Mouse (Mus musculus): ENCODE measurements around the gene Sdr9c7.
"Not testable (repeated sequence)": the region's sequence is repeated elsewhere in the genome, so short reads cannot be mapped to it uniquely, and the experiment has no call there.

Sdr9c7 gene

DNA sequence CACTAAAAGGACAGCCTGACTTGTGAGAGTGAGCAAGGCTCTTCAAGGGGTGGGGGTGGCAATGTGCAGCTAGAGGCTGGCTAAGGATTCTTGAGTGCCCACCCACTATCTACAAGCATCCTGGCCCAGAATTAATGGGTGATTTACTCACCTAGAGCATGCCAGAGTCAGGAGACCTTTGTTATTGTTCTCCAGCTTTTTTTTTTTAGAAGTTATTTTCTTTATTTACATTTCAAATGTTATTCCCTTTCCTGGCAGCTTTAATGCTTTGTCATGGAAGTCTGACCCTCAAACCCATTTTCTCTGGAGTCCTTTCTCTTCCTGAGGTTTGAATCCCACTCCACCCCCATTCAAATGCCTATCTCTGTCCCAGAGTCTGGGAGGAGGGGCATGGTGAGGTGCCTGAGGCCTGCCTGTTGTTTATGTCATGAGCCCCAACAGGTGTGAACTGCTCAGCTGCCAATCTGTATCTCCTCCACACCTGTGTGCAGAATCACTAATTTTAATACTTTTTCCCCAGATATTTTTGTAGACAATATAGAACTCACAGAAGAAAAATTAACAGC lies 9.2 kb downstream of the Sdr9c7 start:
- DNase-seq: no peak

DNA sequence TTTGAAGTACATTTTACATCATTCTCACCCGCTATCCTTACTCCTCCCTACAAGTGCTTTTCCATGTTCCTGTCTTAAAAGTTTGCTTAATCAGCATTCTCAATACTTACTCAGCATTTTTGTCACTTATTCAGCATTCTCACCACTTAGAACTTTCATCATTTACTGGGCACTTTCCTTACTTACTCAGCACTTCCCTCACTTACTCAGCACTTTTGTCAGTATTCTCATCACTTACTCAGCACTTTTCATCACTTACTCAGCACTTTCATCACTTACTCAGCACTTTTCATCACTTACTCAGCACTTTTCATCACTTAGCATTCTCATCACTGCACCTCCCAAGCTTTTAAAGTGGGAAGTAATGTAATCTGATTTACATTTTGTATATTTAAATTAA lies 17.3 kb downstream of the Sdr9c7 start:
- no peak for DNase-seq

DNA sequence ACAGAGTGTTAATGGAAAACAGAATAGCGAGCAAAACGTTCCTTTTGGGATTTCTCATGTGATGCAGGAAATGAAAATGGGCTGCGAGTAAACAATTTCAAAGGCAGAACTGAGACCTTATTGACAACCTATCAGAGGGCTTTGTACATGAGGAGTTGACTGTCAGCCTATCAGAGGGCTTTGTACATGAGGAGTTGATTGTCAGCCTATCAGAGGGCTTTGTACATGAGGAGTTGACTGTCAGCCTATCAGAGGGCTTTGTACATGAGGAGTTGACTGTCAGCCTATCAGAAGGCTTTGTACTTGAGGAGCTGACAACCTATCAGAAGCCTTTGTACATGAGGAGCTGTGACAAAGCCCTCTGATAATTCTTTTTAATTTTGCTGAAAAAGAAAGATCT lies 18.9 kb downstream of the Sdr9c7 start:
- not testable (repeated sequence) for DNase-seq

DNA sequence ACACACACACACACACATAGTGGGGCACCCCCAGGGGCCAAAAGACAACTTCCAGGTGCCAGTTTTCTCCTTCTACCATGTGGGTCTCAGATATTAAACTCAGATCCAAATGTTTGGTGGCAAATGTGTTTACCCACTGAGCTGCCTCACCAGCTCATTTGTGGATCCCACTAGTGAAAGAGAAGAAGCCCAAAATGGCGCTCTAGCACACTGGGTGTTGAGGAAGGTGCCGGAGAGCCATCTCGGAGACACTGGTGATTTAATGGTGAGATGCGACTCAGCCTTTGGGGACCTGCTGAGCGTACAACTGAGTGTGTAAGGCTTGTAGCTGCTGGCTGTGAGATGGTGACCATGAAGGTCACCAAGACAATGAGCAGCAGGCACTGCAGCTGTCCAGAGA lies 19.3 kb downstream of the Sdr9c7 start:
- no peak for DNase-seq

DNA sequence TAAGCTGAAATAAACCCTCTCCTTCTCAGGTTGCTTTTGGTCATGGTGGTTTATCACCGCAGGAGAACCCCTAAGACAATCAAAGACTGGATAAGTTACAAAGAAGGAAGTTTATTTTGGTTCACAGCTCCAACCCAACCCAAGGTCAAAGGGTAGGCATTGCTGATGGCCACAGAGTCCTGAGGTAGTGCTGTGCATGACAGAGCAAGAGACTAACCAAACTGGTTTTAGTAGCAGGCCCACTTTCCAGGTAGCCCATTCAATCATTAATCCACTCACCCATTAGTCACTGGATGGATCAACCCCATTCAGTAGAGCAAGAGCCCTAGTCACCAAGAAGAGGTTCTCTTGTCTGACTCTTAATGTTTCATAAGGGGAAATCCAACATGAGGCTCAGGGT lies 23.9 kb downstream of the Sdr9c7 start:
- no peak for DNase-seq

DNA sequence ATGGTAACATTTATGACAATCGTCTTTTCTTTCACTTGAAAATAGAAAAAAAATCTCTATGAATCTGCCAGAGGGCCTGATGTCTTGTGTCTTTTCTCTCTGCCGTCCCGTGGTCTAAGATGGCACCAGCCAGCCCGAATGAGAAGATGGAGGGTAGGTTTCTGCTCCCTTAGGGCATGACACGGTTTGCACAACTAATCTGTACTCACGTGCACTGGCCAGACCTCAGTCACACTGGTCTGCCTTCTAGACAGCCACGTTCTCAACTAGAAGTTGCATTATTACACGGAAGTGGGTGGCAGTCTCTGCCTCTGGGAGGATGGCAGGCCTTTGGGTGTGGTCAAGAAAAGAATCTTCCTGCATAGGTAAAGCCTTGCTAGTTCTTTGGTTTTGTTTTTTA lies 24.7 kb downstream of the Sdr9c7 start:
- no peak for DNase-seq

DNA sequence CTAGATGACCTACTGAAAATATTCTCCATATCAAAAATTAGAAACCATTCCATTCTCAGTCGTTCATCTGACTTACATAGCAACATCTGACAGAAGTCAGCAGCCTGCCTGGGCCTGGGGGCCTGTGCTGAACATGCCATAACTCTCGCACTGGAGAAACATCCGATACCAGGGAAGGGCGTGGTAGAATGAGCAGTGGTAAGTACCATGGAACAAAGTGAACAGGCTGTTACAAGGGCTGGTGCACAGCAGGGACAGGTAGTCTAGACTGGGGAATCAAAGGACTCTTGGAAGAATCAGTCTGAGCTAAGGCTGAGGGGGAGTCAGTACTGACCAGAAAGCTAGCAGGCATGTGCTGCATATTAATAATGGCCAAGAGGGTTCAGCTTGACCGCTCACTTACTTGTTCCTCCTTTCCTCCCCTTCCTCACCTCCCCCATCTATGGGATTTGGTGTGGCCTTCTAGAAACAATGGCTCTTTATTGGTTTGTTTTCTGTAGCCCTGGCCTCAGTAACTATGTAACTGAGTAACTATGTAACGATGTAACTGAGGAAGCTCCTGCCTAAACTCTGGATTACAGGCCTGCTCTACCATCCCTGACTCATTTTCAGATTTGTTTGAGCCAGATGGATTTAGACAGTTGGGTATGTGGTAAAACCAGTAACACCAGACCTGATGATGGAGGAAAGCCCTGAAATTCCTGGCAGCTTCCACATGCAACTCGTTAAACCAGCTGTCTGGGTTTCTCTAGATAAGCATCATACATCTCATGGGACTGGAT lies 26.5 kb downstream of the Sdr9c7 start:
- DNase-seq: no peak

DNA sequence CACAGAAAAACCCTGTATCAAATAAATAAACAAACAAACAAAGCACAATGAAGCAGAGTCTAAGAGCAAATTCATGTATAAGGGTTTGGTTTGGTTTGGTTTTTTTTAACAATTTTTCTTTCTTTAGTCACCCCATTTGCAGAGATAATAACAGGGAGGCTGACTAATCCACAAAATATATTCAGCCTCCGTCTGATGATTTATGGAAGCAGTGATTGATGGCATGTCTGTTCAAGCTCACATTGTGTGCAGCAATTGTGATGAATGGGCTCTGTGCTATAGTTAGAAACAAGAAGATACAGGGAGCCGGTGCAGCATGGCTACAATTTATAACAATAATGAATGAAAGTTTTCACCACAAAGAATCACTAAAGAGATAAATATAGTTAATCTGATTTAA lies 29.4 kb downstream of the Sdr9c7 start:
- no peak for DNase-seq

DNA sequence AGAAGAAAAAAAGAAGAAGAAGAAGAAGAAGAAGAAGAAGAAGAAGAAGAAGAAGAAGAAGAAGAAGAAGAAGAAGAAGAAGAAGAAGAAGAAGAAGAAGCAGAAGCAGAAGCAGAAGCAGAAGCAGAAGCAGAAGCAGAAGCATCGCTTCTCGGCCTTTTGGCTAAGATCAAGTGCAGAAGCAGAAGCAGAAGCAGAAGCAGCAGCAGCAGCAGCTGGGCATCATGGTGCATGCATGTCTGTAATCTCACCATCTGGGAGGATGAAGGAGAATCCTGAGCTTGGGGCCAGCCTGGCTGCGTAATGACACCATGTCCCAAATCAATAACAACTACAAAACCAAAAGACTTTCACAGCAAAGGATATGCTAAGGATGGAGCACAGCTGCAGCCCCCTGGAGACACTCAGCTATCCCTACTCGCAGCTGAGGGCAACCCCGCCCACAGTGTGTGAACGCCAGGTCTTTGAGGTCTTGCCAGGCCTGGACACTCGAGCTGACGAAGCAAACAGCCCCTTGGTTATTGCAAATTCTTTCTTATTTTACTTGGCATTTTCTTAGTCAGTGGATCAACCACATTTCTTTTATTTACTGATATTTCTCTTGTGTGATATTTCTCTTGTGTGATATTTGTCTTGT lies 34.1 kb downstream of the Sdr9c7 start:
- DNase-seq: no peak

DNA sequence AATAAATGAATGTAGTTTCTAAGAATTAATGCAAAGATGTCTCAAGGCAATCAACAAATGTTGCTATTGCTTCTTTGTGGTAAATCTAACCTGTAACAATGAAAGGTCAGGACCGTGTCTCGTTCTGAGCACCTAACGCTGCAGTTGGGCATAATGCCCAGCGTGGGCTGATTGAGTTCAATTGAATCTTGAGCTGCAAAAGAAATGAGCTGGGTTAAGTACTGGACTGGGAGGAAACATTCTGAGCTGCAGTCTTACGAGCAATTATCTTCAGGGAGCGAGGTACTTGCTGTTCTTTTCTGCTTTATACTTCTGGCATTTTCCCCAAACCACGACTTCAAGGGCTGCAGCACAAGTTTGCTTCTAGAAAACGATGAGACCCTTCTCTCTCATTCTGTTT lies 38.0 kb downstream of the Sdr9c7 start:
- no peak for DNase-seq

DNA sequence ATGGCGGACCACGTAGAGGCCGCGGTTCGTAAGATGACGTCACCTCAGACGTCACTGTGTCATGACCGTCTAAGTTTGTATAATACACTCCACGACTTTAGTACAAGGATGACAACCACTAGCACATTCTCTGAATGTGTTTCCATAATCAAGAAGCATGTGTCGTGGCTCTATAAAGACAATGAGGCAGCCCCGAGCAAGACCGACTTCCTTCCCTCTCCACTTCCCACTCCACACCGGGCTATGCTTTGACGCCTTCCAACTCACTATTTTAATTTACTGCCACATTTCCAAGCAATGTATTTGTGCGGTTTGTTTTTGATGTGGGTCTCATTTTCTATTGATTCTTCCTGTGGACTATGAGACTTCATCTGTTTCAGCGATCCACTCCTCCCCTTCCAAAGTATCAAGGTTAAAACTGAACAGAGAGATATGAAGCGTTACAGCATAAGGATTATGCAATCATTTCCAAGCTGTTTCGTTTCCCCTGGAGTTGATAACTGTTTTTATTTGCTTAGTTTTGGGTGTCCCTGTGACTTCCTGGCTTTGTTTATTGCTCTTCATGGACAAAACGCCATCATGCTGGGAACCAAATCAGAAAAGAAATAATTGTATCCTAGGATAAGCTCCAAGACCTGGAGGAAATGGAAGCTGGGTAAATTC lies 38.6 kb downstream of the Sdr9c7 start:
- DNase-seq: no peak

DNA sequence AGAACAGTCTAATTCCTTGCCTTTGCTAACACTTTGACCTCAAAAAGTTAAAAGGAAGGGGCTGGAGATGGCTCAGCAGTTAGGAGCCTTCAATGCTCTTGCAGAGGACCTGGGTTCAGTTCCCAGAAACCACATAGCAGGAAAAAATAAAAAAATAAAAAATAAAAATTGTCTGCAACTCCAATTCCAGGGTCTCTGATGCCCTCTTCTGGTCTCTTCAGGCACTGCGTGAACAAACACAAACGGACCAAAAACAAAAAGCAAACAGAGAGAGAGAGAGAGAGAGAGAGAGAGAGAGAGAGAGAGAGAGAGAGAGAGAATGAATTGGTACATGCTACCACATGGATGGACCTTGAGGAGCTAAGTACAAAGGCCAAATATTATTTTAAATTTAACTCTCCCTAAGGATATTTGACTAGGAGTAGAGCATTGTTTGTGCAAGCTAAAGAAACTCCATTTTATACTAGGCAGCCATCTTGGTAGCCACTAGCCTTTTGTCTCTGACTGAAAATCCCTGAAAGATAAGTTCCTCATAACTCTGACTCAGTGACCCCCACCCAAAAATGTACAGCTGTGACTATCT lies 39.2 kb downstream of the Sdr9c7 start:
- peak; percentile 38 for DNase-seq

DNA sequence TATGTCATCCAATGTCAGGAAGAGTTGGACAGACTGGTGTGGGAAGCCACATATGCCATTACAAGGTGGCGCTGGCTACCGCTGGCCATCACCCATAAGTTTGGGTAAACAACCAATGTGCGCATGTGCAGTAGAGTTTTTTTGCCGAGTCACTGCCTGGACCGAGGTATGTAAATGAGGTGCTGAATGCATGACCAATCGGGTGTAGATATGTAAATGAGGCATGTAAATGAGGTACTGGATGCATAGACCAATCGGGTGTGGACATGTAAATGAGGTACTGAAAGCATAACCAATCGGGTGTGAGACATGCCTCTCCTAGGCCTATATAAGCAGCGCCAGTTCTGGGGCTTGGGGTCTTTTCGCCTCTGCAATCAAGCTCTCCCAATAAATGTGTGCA lies 41.3 kb downstream of the Sdr9c7 start:
- DNase-seq: not testable (repeated sequence)

DNA sequence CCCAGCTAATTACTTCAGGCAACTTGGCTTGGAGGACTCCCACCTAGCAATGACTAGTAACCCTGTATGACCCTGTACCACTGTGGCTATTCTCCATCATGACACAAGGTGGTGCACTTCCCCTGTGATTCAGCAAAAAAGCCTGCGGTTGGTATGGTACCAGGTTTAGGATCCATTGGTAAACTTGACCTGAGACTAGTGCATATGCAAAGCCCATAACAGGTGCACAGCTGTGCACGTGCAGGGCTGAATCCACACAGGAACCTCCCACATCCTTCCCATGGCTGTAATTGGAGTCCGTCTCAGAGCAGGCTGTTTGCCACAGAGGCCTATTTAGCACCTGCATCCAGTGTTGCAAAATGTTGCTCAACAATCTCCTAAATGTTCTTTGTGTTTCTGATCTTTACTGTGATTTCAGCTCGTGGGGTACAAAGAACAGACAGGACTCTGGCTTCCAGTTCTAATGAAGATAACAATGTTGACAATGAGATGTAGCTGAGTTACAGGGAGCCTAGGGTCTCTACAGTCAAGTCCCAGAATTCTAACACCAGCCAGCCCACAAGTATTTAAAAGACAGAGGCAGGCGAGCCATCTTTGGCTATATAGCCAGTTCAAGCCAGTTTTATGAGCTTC lies 47.2 kb downstream of the Sdr9c7 start:
- DNase-seq: peak; percentile 5

DNA sequence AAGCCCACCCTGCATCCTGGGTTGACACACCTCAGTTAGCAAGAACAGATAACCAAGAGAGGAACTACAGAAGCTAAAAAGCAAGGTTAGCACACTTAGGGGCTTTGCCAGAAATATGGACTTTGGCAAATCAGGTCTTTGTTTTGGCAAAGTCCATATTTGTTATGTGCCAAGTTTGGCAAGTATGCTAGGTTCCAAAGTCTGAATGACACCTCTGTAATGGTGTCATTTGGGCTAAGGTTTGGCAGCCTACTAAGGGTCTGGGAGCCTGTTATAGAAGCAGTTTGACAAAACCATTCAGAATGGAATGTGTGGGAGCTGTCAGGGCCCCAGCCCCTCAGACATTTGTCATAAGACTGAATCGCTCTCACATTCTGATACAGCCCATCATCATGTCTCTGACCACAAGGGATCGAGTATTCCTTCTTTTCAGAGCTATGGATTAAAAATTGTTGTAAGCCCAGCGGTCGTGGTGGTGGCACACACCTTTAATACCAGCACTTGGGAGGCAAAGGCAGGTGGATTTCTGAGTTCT lies 51.3 kb downstream of the Sdr9c7 start:
- no peak for DNase-seq

DNA sequence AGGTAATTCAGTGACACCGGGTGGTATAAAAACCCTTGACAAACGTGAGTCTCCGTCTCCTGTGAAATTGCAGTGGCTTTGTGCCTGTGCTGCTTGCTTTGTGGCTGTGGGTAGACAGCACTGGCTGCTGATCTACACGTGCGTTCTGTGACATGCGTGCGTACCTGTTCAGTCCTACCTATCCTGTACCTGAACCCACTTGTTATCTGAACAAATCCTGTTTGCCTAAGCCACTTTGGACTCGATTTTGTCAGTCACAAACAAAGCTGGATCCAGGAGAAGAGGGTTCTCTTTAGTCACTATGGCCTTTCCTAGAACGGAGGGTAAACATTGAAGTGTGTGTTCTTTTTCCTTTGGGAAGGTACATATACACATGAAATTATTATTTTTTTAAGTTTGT lies 53.1 kb downstream of the Sdr9c7 start:
- DNase-seq: no peak

DNA sequence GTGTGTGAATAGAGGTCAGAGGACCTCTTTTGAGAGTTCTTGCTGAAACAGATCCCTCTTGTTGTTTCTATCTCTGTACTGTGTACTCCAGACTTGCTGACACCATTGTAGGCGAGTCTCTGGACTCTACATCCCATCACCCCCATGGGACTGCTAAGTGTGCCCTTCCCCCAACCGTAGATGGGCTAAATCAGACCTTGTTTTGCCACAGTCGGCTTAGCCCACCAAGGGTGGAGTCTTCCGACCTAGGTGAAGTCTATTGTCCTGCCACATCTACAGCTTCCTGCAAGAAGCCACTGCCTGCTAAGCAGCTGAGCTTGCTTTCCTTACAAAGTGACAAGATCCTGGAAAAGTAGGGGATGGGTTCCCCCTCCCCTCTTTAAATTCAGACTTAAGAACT lies 53.5 kb downstream of the Sdr9c7 start:
- no peak for DNase-seq

DNA sequence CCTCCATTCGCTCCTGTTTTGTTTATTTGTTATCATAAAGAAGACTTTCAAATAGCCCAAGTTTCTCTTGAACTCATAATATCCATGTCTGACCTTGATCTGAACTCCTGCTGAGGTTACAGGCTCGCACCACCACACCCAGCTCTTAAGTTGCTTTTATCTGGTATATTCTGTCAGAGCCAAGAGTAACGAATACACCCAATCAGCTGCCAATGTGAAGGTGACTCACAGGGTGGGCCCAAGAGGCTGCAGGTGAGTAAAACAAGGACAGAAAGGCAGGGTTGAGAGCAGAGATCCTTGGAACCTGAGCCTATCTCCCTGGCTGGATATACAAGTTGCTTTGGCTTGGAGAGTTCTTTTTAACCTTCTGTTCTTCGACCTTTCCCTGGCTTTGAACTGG lies 56.7 kb downstream of the Sdr9c7 start:
- no peak for DNase-seq

DNA sequence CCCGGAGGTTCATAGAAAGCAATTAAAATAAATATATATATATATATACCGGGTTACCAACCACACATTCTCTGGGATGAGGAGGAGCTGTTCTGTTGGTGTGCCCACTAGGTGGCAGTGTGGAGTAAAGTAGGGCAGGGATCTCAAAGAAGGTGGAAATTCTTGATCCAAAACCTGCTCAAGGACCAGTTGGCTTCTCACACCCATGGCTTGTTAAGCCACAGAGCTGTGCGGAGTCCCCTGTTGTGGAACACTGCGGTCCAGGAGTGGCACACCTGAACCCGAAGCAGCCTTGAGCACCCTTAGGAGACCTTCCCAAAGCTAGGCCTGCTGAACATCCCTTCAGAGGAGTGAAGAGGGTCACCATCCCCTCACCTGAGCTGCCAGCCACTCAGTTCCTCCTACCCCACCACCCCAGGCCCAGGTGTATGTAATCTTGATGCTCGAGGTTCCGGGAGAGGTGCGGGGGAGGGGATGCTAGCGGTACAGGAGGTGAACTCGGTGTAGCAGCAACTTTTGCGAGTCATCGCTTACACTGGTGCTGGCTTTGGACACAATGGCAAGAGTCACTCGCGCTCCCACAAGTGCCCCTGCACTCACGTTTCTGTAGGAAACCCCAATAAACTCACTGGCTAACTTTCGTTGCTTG lies 58.0 kb downstream of the Sdr9c7 start:
- peak; percentile 39 for DNase-seq

DNA sequence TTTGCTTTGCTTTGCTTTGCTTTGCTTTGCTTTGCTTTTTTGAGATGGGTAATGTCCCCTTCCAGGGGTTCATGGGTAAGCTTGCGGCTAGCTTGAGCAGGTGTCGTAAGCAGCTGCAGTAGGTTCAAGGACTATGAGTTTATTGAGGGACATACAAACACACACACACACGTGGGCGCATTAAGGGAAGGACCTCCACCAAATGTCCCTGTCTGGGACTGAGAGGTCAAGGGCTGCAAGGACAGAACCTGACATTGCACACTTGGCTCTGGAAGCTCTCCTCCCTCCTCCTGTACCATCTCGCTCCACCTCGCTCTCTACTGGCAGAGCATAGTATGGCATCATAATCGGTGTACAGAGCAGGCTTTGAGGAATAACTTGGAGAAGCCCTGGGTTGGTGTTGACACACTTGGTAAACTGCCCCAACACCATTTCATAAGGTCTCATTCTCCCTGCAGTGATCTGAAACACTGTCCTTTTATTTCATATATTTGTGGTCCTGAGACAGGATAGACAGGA lies 60.9 kb downstream of the Sdr9c7 start:
- no peak for DNase-seq
